Mouse (Mus musculus) gastrocnemius, adult 2 months (tissue): Measurements from ENCODE around the gene Greb1. TPM values are rescaled to one million over a fixed set of nuclear protein-coding genes. Genes with fewer than 3 reads are reported as not detected.

Experiments used
- DNase-seq: peaks from one replicate; pipeline ENCODE4 v3.0.0; 2022
- H3K27ac ChIP-seq: fragments of 200-600 bp; 2 replicates; pipeline ENCODE4 v1.8.1; 2022; ENCODE audit warnings: mild to moderate bottlenecking
- H3K4me3 ChIP-seq: fragments of 200-600 bp; 2 replicates; pipeline ENCODE4 v1.8.1; 2022; ENCODE audit warnings: mild to moderate bottlenecking, moderate library complexity
- CTCF ChIP-seq: fragments of 200-600 bp; IDR thresholded peaks from 2 replicates; pipeline ENCODE4 v1.8.1; 2022; ENCODE audit warnings: antibody characterized with exemption, mild to moderate bottlenecking, moderate library complexity
- intact Hi-C: fragments of 180-260 bp; cut with DNase I; formaldehyde crosslinking; loops from one replicate; pipeline ENCODE4 v1.15.1; 2025
- total RNA-seq, 2 experiments: library from RNA; stranded (reverse); gene quantifications; 2 replicates each; pipeline ENCODE4 v1.2.3; 2021

The Greb1 gene
- total RNA-seq, 2 experiments from 2014 or later: 0.38 to 2.3 TPM

- Histone ChIP-seq H3K27ac (no peak overlapping the region), H3K4me3 (no peak overlapping the region)
- intact Hi-C loops: no loop called here
- DNase-seq: no peak
- TF ChIP-seq CTCF: no peak
These were observed 26.1 kb downstream of the Greb1 start for GRCm38 (mm10) chr12:16774605-16775004.

- H3K27ac ChIP-seq: no peak overlapping the region
- H3K4me3 ChIP-seq: no peak overlapping the region
- intact Hi-C loops: no loop called here
- no peak for TF ChIP-seq CTCF
- DNase-seq: no peak
These were observed 31.0 kb downstream of the Greb1 start for GRCm38 (mm10) chr12:16769601-16770165.

- H3K27ac ChIP-seq: peak overlapping the region; percentile 3; the same call in 1 of the 2 replicates
- no peak for TF ChIP-seq CTCF
- H3K4me3 ChIP-seq: no peak overlapping the region
- DNase-seq: no peak
- intact Hi-C loops: no loop called here
These were observed 32.0 kb downstream of the Greb1 start for GRCm38 (mm10) chr12:16768711-16769110.

GRCm38 (mm10) chr12:16768251-16768650 lies 32.4 kb downstream of the Greb1 start:
- intact Hi-C loops: no loop called here
- DNase-seq: no peak
- H3K27ac ChIP-seq: peak overlapping the region; percentile 3; the same call in 1 of the 2 replicates
- H3K4me3 ChIP-seq: no peak overlapping the region
- TF ChIP-seq CTCF: no peak

- intact Hi-C loops: no loop called here
- Histone ChIP-seq H3K27ac (0 out of 2 replicates have a peak overlapping the region, but pooled peaks have one; percentile 0), H3K4me3 (no peak overlapping the region)
- DNase-seq: no peak
- no peak for TF ChIP-seq CTCF
These were observed 35.8 kb downstream of the Greb1 start for GRCm38 (mm10) chr12:16764776-16765445.

GRCm38 (mm10) chr12:16763649-16764422 lies 36.9 kb downstream of the Greb1 start:
- DNase-seq: no peak
- no peak for TF ChIP-seq CTCF
- H3K4me3 ChIP-seq: no peak overlapping the region
- intact Hi-C loops: no loop called here
- no peak overlapping the region for H3K27ac ChIP-seq

GRCm38 (mm10) chr12:16761461-16761860 lies 39.2 kb downstream of the Greb1 start:
- Histone ChIP-seq H3K4me3 (no peak overlapping the region), H3K27ac (no peak overlapping the region)
- DNase-seq: no peak
- no peak for TF ChIP-seq CTCF
- intact Hi-C loops: no loop called here

- Histone ChIP-seq H3K27ac (0 out of 2 replicates have a peak overlapping the region, but pooled peaks have one; percentile 25), H3K4me3 (no peak overlapping the region)
- no peak for TF ChIP-seq CTCF
- DNase-seq: no peak
- intact Hi-C loops: no loop called here
These were observed 40.4 kb downstream of the Greb1 start for GRCm38 (mm10) chr12:16760246-16760645.

GRCm38 (mm10) chr12:16754311-16754710 lies 46.4 kb downstream of the Greb1 start:
- H3K27ac ChIP-seq: no peak overlapping the region
- peak; percentile 81 for TF ChIP-seq CTCF
- DNase-seq: peak; percentile 64
- no peak overlapping the region for H3K4me3 ChIP-seq
- intact Hi-C loops: loop anchor here (1.0 to 2.0 kb wide), 2 partner anchors 92 to 186 kb away; no protein-coding TSS in a partner anchor

- no peak for DNase-seq
- no peak overlapping the region for H3K27ac ChIP-seq
- no peak for TF ChIP-seq CTCF
- intact Hi-C loops: loop anchor here (2.0 kb wide), 1 partner anchor 35 kb away; no protein-coding TSS in a partner anchor
- H3K4me3 ChIP-seq: no peak overlapping the region
These were observed 47.1 kb downstream of the Greb1 start for GRCm38 (mm10) chr12:16753555-16753954.

GRCm38 (mm10) chr12:16753110-16753509 lies 47.6 kb downstream of the Greb1 start:
- Histone ChIP-seq H3K4me3 (no peak overlapping the region), H3K27ac (no peak overlapping the region)
- intact Hi-C loops: loop anchor here (2.0 kb wide), 1 partner anchor 34 kb away; no protein-coding TSS in a partner anchor
- no peak for TF ChIP-seq CTCF
- DNase-seq: no peak

- Histone ChIP-seq H3K4me3 (no peak overlapping the region), H3K27ac (no peak overlapping the region)
- intact Hi-C loops: loop anchor here (2.0 kb wide), 1 partner anchor 34 kb away; no protein-coding TSS in a partner anchor
- DNase-seq: no peak
- TF ChIP-seq CTCF: no peak
These were observed 48.3 kb downstream of the Greb1 start for GRCm38 (mm10) chr12:16752236-16752840.
